Mouse (Mus musculus): ENCODE data around the gene Nid1. TPM values are rescaled to one million over a fixed set of nuclear protein-coding genes. Genes with fewer than 3 reads are reported as not detected.
"Not testable (repeated sequence)": the region's sequence is repeated elsewhere in the genome, so short reads cannot be mapped to it uniquely, and the experiment has no call there.

Nid1 gene
- 41.2 and 41.9 TPM in 2 replicates for polyA plus RNA-seq (2011; ENCODE audit: insufficient read depth, insufficient read length, low read depth, missing spikeins)

DNA sequence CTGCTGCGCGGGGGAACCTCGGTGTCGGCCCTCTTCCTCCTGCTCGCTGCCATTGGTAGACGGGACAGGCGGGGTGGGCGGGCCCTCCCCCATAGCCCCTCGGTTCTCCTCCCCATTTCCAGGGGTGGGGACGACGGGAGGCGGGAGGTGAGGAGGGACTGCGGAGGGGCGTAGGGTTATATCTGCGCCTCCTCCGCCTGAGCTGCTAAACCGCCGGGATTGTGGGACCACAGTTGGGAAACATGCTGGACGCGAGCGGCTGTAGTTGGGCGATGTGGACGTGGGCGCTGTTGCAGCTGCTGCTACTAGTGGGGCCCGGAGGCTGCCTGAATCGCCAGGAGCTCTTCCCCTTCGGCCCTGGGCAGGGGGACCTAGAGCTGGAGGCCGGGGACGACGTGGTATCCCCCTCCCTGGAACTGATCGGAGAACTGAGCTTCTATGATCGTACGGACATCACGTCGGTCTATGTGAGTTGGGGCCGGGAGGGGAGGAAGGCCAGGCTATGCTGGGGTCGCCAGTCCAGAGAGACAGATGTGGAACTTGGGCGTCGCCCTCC, at the start of gene Nid1:
Gene Nid1 (plus strand): TSS at position 92 of the 556 bp plus-strand sequence.
- H3K4me3 ChIP-seq (ENCODE audit: low read depth, low read length): peak within 1 kb of the TSS; percentile 73
- not testable (repeated sequence) for H3K27ac ChIP-seq (ENCODE audit: insufficient read depth, low read length); H3K9me3 ChIP-seq (replicated peaks; ENCODE audit: control insufficient read depth, insufficient read depth, low read length, poor library complexity, severe bottlenecking); H3K4me1 ChIP-seq (ENCODE audit: control insufficient read depth, insufficient read depth, low read length); H3K36me3 ChIP-seq (ENCODE audit: control insufficient read depth, insufficient read depth, low read length, poor library complexity, severe bottlenecking); H3K27me3 ChIP-seq (ENCODE audit: control insufficient read depth, insufficient read depth, low read length, poor library complexity, severe bottlenecking); H3K9ac ChIP-seq (ENCODE audit: low read depth, poor library complexity, severe bottlenecking)

GRCm38 (mm10) chr13:13393228-13394095, 43.9 kb upstream of the Nid1 start, which contains the start of gene Gpr137b:
TSS of gene Gpr137b (minus strand) at chr13:13394014.
- not testable (repeated sequence) for H3K36me3 ChIP-seq (ENCODE audit: control insufficient read depth, insufficient read depth, low read length, poor library complexity, severe bottlenecking); H3K9ac ChIP-seq (ENCODE audit: low read depth, poor library complexity, severe bottlenecking); H3K4me1 ChIP-seq (ENCODE audit: control insufficient read depth, insufficient read depth, low read length); H3K27me3 ChIP-seq (ENCODE audit: control insufficient read depth, insufficient read depth, low read length, poor library complexity, severe bottlenecking); H3K27ac ChIP-seq (ENCODE audit: insufficient read depth, low read length); H3K9me3 ChIP-seq (replicated peaks; ENCODE audit: control insufficient read depth, insufficient read depth, low read length, poor library complexity, severe bottlenecking)
- peak within 1 kb of the TSS; percentile 70 for H3K4me3 ChIP-seq (ENCODE audit: low read depth, low read length)

GRCm38 (mm10) chr13:13394096-13394395, 43.3 kb upstream of the Nid1 start:
- H3K9me3 ChIP-seq (replicated peaks; ENCODE audit: control insufficient read depth, insufficient read depth, low read length, poor library complexity, severe bottlenecking); H3K9ac ChIP-seq (ENCODE audit: low read depth, poor library complexity, severe bottlenecking); H3K36me3 ChIP-seq (ENCODE audit: control insufficient read depth, insufficient read depth, low read length, poor library complexity, severe bottlenecking); H3K27me3 ChIP-seq (ENCODE audit: control insufficient read depth, insufficient read depth, low read length, poor library complexity, severe bottlenecking); H3K27ac ChIP-seq (ENCODE audit: insufficient read depth, low read length); H3K4me1 ChIP-seq (ENCODE audit: control insufficient read depth, insufficient read depth, low read length): not testable (repeated sequence)
- H3K4me3 ChIP-seq (ENCODE audit: low read depth, low read length): peak overlapping the region; percentile 56

DNA sequence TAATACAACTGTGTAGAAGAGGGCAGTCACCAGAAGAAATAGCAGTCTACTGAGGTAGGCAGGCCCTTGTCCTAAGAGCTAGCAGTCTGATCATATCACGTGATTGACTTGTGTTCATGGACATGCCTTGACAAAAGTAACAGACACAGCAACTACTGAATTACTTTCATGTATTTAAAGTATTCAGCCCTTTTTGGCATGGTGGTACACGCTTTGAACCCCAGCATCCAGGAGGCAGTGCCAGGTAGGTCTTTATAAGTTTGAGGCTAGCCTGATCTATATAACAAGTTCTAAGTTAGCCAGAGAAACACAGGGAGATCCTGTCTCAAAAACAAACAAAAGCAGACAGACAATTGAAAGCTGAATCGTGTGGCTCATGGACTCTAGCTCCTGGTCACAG, 36.5 kb upstream of the Nid1 start:
- not testable (repeated sequence) for H3K36me3 ChIP-seq (ENCODE audit: control insufficient read depth, insufficient read depth, low read length, poor library complexity, severe bottlenecking); H3K27me3 ChIP-seq (ENCODE audit: control insufficient read depth, insufficient read depth, low read length, poor library complexity, severe bottlenecking); H3K9me3 ChIP-seq (replicated peaks; ENCODE audit: control insufficient read depth, insufficient read depth, low read length, poor library complexity, severe bottlenecking); H3K4me1 ChIP-seq (ENCODE audit: control insufficient read depth, insufficient read depth, low read length); H3K27ac ChIP-seq (ENCODE audit: insufficient read depth, low read length); H3K9ac ChIP-seq (ENCODE audit: low read depth, poor library complexity, severe bottlenecking); H3K4me3 ChIP-seq (ENCODE audit: low read depth, low read length)

GRCm38 (mm10) chr13:13402818-13403217, 34.5 kb upstream of the Nid1 start:
- not testable (repeated sequence) for H3K9ac ChIP-seq (ENCODE audit: low read depth, poor library complexity, severe bottlenecking); H3K27ac ChIP-seq (ENCODE audit: insufficient read depth, low read length); H3K36me3 ChIP-seq (ENCODE audit: control insufficient read depth, insufficient read depth, low read length, poor library complexity, severe bottlenecking); H3K4me1 ChIP-seq (ENCODE audit: control insufficient read depth, insufficient read depth, low read length); H3K27me3 ChIP-seq (ENCODE audit: control insufficient read depth, insufficient read depth, low read length, poor library complexity, severe bottlenecking); H3K4me3 ChIP-seq (ENCODE audit: low read depth, low read length); H3K9me3 ChIP-seq (replicated peaks; ENCODE audit: control insufficient read depth, insufficient read depth, low read length, poor library complexity, severe bottlenecking)

DNA sequence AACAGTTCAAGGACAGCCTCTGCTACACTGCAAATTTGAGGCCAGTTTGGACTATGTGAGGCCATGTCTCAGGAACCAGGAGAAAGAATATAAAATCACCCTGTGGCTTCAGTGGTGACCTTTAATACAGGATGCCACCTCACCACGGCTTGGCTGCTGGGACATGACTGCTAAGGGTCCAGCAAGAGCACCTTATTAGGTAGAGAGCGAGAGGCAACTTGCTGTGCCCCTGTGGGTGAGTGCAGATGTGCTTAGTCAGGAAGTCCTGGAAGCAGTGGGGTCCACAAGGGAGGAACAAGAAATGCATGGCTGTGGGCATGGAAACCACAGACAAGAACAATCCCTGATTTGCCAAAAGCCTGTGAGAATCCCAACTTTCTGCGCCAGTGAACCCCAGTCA, 34.0 kb upstream of the Nid1 start:
- not testable (repeated sequence) for H3K27ac ChIP-seq (ENCODE audit: insufficient read depth, low read length); H3K9me3 ChIP-seq (replicated peaks; ENCODE audit: control insufficient read depth, insufficient read depth, low read length, poor library complexity, severe bottlenecking); H3K36me3 ChIP-seq (ENCODE audit: control insufficient read depth, insufficient read depth, low read length, poor library complexity, severe bottlenecking); H3K9ac ChIP-seq (ENCODE audit: low read depth, poor library complexity, severe bottlenecking); H3K4me1 ChIP-seq (ENCODE audit: control insufficient read depth, insufficient read depth, low read length); H3K4me3 ChIP-seq (ENCODE audit: low read depth, low read length); H3K27me3 ChIP-seq (ENCODE audit: control insufficient read depth, insufficient read depth, low read length, poor library complexity, severe bottlenecking)

DNA sequence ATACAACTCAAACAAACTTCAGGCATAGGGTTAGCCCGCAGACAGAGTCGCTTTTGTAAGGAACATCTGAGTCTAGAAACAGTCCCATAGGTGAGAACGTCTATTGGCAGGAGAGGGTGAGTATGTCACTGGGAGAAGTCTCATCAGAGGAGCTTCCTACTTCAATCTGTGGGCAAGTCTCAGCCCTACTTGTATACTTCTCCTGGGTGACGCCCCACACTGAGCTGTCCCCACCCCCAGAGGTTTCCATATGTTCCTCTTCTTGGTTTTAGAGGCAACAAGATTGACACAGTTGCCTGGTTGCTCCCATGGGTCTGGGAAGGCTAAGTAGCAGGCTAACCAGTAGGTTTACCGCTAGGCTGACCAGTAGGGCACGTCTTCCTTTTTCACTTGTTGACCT, 33.5 kb upstream of the Nid1 start:
- H3K4me1 ChIP-seq (ENCODE audit: control insufficient read depth, insufficient read depth, low read length); H3K27me3 ChIP-seq (ENCODE audit: control insufficient read depth, insufficient read depth, low read length, poor library complexity, severe bottlenecking); H3K27ac ChIP-seq (ENCODE audit: insufficient read depth, low read length); H3K9ac ChIP-seq (ENCODE audit: low read depth, poor library complexity, severe bottlenecking); H3K9me3 ChIP-seq (replicated peaks; ENCODE audit: control insufficient read depth, insufficient read depth, low read length, poor library complexity, severe bottlenecking); H3K36me3 ChIP-seq (ENCODE audit: control insufficient read depth, insufficient read depth, low read length, poor library complexity, severe bottlenecking); H3K4me3 ChIP-seq (ENCODE audit: low read depth, low read length): not testable (repeated sequence)

DNA sequence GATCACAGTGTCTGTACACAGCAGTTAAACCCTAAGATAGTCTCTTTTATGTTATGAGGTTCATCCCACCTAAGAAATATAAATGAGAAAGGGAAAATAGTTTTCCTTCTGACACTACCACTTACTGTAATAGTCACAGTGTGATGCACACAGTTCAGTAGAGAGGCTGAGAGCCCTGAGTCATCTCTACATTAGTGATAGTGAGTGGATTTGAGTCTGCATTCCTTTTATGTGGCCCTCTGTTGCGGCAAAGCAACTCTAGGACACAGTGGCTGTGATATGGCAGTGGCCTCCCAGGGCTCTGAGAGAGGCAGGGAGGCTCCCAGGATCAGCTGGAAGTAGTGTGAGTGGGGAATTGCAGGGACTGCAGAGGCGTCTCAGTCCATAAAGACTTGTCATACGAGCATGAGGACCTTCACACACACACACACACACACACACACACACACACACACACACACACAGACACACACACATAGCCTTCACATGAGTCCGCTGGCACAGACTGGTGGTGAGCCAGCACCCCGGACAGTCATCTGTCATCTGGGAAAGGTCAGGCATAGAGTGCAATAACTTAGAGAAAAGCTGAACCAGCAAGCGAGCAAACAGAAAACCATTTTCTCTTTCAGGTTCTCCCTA, 32.7 kb upstream of the Nid1 start:
- not testable (repeated sequence) for H3K36me3 ChIP-seq (ENCODE audit: control insufficient read depth, insufficient read depth, low read length, poor library complexity, severe bottlenecking); H3K27me3 ChIP-seq (ENCODE audit: control insufficient read depth, insufficient read depth, low read length, poor library complexity, severe bottlenecking); H3K27ac ChIP-seq (ENCODE audit: insufficient read depth, low read length); H3K4me1 ChIP-seq (ENCODE audit: control insufficient read depth, insufficient read depth, low read length); H3K4me3 ChIP-seq (ENCODE audit: low read depth, low read length); H3K9me3 ChIP-seq (replicated peaks; ENCODE audit: control insufficient read depth, insufficient read depth, low read length, poor library complexity, severe bottlenecking); H3K9ac ChIP-seq (ENCODE audit: low read depth, poor library complexity, severe bottlenecking)

GRCm38 (mm10) chr13:13405511-13405910, 31.8 kb upstream of the Nid1 start:
- H3K4me1 ChIP-seq (ENCODE audit: control insufficient read depth, insufficient read depth, low read length); H3K9me3 ChIP-seq (replicated peaks; ENCODE audit: control insufficient read depth, insufficient read depth, low read length, poor library complexity, severe bottlenecking); H3K4me3 ChIP-seq (ENCODE audit: low read depth, low read length); H3K27ac ChIP-seq (ENCODE audit: insufficient read depth, low read length); H3K27me3 ChIP-seq (ENCODE audit: control insufficient read depth, insufficient read depth, low read length, poor library complexity, severe bottlenecking); H3K36me3 ChIP-seq (ENCODE audit: control insufficient read depth, insufficient read depth, low read length, poor library complexity, severe bottlenecking); H3K9ac ChIP-seq (ENCODE audit: low read depth, poor library complexity, severe bottlenecking): not testable (repeated sequence)

Data from ES-Bruce4 (cell line).